Mouse (Mus musculus) forebrain, embryonic 16.5 days (tissue): ENCODE results near the gene Pmis2. TPM values are rescaled to one million over a fixed set of nuclear protein-coding genes. Genes with fewer than 3 reads are reported as not detected.

ENCODE experiments used
- polyA plus RNA-seq: library from polyadenylated mRNA; unstranded; fragments of >200 nt; fragmentation: Nextera tagmentation; extraction: Ambion mirVana; gene quantifications from 2 replicates; pipeline ENCODE4 v1.2.1, GENCODE M21; 2015

The Pmis2 gene
- polyA plus RNA-seq, 1 experiment from 2014 or later = not detected

Other genes with a start within 250 kb of the Pmis2 start
- gene Nfkbid, start 249.9 kb downstream of the Pmis2 start, polyA plus RNA-seq = 2.3 and 3.4 TPM in 2 replicates
- gene Aplp1, start 226.1 kb downstream of the Pmis2 start, polyA plus RNA-seq = 584 and 649 TPM in 2 replicates
- gene Kirrel2, start 213.9 kb downstream of the Pmis2 start, polyA plus RNA-seq = 0.22 and 0.43 TPM in 2 replicates
- gene Nphs1, start 213.3 kb downstream of the Pmis2 start, polyA plus RNA-seq = not detected in 2 replicates
- not detected in 2 replicates for gene Prodh2, start 178.0 kb downstream of the Pmis2 start, polyA plus RNA-seq
- gene Arhgap33, start 136.5 kb downstream of the Pmis2 start, polyA plus RNA-seq = 122 and 148 TPM in 2 replicates
- 9.3 and 11.1 TPM in 2 replicates for gene Hspb6, start 119.4 kb downstream of the Pmis2 start, polyA plus RNA-seq
- gene Proser3, start 119.3 kb downstream of the Pmis2 start, polyA plus RNA-seq = 8.8 and 13.5 TPM in 2 replicates
- gene Lin37, start 111.8 kb downstream of the Pmis2 start, polyA plus RNA-seq = 52.9 and 55.1 TPM in 2 replicates
- 107 and 111 TPM in 2 replicates for gene U2af1l4, start 108.3 kb downstream of the Pmis2 start, polyA plus RNA-seq
- gene Gm49396, start 108.3 kb downstream of the Pmis2 start, polyA plus RNA-seq = 23.5 and 28.5 TPM in 2 replicates
- gene Psenen, start 108.0 kb downstream of the Pmis2 start, polyA plus RNA-seq = 117 and 121 TPM in 2 replicates
- 5.8 and 6.3 TPM in 2 replicates for gene Igflr1, start 106.2 kb downstream of the Pmis2 start, polyA plus RNA-seq
- 8.7 and 15.6 TPM in 2 replicates for gene Kmt2b, start 82.9 kb downstream of the Pmis2 start, polyA plus RNA-seq
- gene Zbtb32, start 72.7 kb downstream of the Pmis2 start, polyA plus RNA-seq = 0.22 and 0.23 TPM in 2 replicates
- gene Upk1a, start 58.8 kb downstream of the Pmis2 start, polyA plus RNA-seq = 0.34 and 0.40 TPM in 2 replicates
- gene Cox6b1, start 45.5 kb downstream of the Pmis2 start, polyA plus RNA-seq = 860 and 869 TPM in 2 replicates
- gene Etv2, start 35.8 kb downstream of the Pmis2 start, polyA plus RNA-seq = not detected in 2 replicates
- 153 and 155 TPM in 2 replicates for gene Rbm42, start 21.3 kb downstream of the Pmis2 start, polyA plus RNA-seq
- gene Haus5, start 6.6 kb downstream of the Pmis2 start, polyA plus RNA-seq = 34.0 and 34.5 TPM in 2 replicates
- gene 2200002J24Rik, start 27.3 kb upstream of the Pmis2 start, polyA plus RNA-seq = not detected in 2 replicates
- 1.3 and 2.4 TPM in 2 replicates for gene Atp4a, start 40.6 kb upstream of the Pmis2 start, polyA plus RNA-seq
- 202 and 214 TPM in 2 replicates for gene Tmem147, start 57.9 kb upstream of the Pmis2 start, polyA plus RNA-seq
- 0.68 and 1.1 TPM in 2 replicates for gene Gapdhs, start 72.1 kb upstream of the Pmis2 start, polyA plus RNA-seq
- gene Sbsn, start 79.9 kb upstream of the Pmis2 start, polyA plus RNA-seq = 2.2 and 2.3 TPM in 2 replicates
- gene Dmkn, start 92.2 kb upstream of the Pmis2 start, polyA plus RNA-seq = 1.1 and 2.2 TPM in 2 replicates
- 3.9 TPM in 1 of 2 replicates, not detected in the other for gene Krtdap, start 116.3 kb upstream of the Pmis2 start, polyA plus RNA-seq
- 0.14 TPM in 1 of 2 replicates, not detected in the other for gene Ffar2, start 152.2 kb upstream of the Pmis2 start, polyA plus RNA-seq
- not detected in 2 replicates for gene Ffar3, start 184.6 kb upstream of the Pmis2 start, polyA plus RNA-seq
- gene Ffar1, start 190.0 kb upstream of the Pmis2 start, polyA plus RNA-seq = not detected in 2 replicates
- 0.25 TPM in 1 of 2 replicates, not detected in the other for gene Cd22, start 208.7 kb upstream of the Pmis2 start, polyA plus RNA-seq
- 1.0 and 1.8 TPM in 2 replicates for gene Mag, start 243.3 kb upstream of the Pmis2 start, polyA plus RNA-seq